Mouse (Mus musculus): Measurements from ENCODE around the gene Gm42906.

- no peak for TF ChIP-seq EP300 (IDR thresholded peaks at IDR 0.05; ENCODE audit: insufficient read depth, low read depth, low read length)
- TF ChIP-seq CTCF (IDR thresholded peaks at IDR 0.05; ENCODE audit: low read depth, low read length): no peak
- TF ChIP-seq POLR2A (IDR thresholded peaks at IDR 0.05; ENCODE audit: insufficient read depth, low read length): no peak
These were observed 6.1 kb downstream of the Gm42906 start for GRCm38 (mm10) chr5:151421859-151422258.
